Mouse (Mus musculus) bone marrow, adult 2 months (tissue): Measurements from ENCODE around the gene Pla2g5.

Experiments used
- CTCF ChIP-seq: fragments of 200-500 bp; IDR thresholded peaks from 2 replicates; pipeline ENCODE4 v1.5.1; 2011; ENCODE audit warnings: low read length, control low read depth; ENCODE audit not compliant: control insufficient read depth, insufficient read depth
- POLR2A ChIP-seq: fragments of 200-500 bp; IDR thresholded peaks from 2 replicates; pipeline ENCODE4 v1.6.1; 2011; ENCODE audit warnings: low read depth, mild to moderate bottlenecking, control low read depth, low read length, borderline replicate concordance; ENCODE audit not compliant: control insufficient read depth

DNA sequence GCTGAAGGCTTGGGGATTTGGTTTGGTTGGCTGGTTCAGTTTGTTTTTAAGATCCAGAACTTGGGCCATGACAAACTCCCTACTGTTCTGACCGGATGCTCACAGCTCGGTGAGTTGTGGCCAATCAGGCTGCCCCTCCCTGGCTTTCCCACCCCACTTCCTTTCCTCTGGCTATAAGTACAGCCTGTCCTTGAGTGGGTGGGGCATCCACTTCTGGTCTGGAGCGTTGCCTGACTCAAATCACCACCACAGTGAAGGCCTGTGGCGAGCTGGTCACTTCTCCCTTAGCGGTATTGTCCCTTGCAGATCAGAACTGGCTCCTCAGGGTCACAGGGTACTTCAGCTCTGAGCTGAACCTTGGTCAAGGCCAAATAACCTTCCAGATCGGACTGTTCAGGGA, 45.5 kb downstream of the Pla2g5 start:
- no peak for TF ChIP-seq POLR2A
- no peak for TF ChIP-seq CTCF
